Mouse (Mus musculus): Measurements from ENCODE around the gene Btbd9.

Gene Btbd9

GRCm38 (mm10) chr17:30244651-30245307, 331.5 kb downstream of the Btbd9 start:
- DNase-seq (ENCODE audit: low spot score in 2 of 2), result no peak

GRCm38 (mm10) chr17:30243540-30243939, 332.7 kb downstream of the Btbd9 start:
- DNase-seq (ENCODE audit: low spot score in 2 of 2), result no peak

GRCm38 (mm10) chr17:30242647-30243046, 333.6 kb downstream of the Btbd9 start:
- DNase-seq (ENCODE audit: low spot score in 2 of 2), result no peak

DNA sequence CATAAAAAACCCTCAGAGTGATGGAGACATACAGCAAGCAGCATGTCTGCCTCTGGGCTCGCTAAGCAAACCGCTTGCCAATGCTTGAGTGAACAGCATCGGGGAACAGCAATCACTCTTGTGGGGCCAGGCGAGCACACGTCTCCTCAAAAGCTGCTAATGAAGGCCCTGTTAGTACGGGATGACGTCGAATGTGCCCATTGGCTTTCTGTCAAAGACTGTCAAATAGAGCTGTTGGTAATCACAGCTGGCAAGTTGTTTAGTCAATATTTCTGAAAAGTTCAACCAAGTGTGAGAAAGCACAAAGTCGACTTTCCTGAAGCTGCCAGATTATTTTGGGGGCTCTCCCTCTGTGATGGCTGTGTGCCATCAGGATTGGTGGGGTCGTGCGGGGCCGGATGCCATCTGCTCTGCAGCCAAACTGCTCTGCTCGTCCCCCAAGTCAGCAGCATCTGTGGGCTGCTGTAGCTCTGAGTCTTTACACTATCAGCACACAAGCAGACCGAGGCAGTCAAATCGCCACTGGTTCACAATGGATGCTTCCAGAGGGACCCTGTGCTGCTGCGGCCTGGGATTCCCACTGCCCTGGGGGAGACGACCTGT, 334.5 kb downstream of the Btbd9 start:
- no peak for DNase-seq (ENCODE audit: low spot score in 2 of 2)

GRCm38 (mm10) chr17:30241061-30241460, 335.2 kb downstream of the Btbd9 start:
- DNase-seq (ENCODE audit: low spot score in 2 of 2), result no peak

GRCm38 (mm10) chr17:30240659-30241058, 335.6 kb downstream of the Btbd9 start:
- DNase-seq (ENCODE audit: low spot score in 2 of 2), result no peak

GRCm38 (mm10) chr17:30239458-30239857, 336.8 kb downstream of the Btbd9 start:
- no peak for DNase-seq (ENCODE audit: low spot score in 2 of 2)

GRCm38 (mm10) chr17:30237600-30237999, 338.7 kb downstream of the Btbd9 start:
- DNase-seq (ENCODE audit: low spot score in 2 of 2), result no peak

- no peak for DNase-seq (ENCODE audit: low spot score in 2 of 2)
These were observed 339.7 kb downstream of the Btbd9 start for GRCm38 (mm10) chr17:30236611-30237010.

GRCm38 (mm10) chr17:30235380-30235779, 340.9 kb downstream of the Btbd9 start:
- DNase-seq (ENCODE audit: low spot score in 2 of 2), result no peak

- no peak for DNase-seq (ENCODE audit: low spot score in 2 of 2)
These were observed 343.6 kb downstream of the Btbd9 start for GRCm38 (mm10) chr17:30232698-30233097.

GRCm38 (mm10) chr17:30231483-30231882, 344.8 kb downstream of the Btbd9 start:
- no peak for DNase-seq (ENCODE audit: low spot score in 2 of 2)

DNA sequence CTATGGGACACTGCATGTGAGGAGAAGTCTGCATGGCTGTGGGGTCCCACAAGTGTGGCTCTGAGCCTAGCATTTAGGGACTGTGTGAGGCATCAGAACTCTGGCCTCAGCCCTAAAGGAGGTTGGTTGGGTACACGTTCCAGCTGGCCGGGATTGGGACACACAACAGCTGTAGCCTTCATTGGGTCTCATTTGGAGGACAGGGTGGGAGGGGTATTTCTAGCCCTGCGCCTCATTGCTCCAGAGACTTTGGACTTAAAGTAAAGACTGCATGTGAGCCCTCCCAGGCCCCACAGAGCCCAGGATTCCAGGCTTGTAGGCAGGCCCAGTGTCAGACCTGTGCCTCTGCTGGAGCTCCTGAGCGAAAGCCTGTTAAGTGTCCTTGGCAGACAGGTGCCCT, 345.9 kb downstream of the Btbd9 start:
- no peak for DNase-seq (ENCODE audit: low spot score in 2 of 2)

- no peak for DNase-seq (ENCODE audit: low spot score in 2 of 2)
These were observed 347.7 kb downstream of the Btbd9 start for GRCm38 (mm10) chr17:30228439-30229215.

DNA sequence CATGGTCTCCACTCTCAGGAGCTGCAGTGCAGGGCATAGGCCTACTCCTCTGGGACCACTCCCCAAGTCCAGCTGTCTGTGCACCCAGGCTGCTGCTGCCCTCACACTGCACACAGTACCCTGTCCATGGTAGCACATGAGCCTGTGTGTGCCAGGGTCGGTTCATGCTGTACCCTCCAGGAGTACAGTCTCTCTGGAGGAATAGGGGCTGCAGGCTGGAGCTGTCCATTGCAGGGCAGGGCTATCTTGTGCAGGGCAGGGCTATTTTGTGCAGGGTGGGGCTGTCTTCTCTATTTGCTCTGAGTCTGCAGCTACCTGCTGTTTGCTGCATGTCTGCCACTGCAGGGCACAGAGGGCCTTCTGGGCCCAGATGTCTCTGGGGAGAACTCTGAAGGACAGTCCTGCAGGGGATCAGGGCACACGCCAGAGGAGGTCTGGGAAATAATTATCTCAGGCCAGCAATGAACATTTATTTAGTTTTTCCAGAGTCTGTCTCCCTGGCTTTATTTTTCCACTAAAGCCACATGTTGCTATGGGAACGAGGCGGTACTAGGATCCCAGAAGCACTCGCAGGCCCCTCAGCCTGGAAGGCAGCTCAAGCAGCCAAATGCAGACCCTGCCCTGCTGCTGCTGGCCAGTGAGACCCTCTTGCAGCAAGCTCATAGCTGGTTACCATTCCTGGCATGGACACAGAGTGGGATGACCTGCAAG, 351.1 kb downstream of the Btbd9 start:
- DNase-seq (ENCODE audit: low spot score in 2 of 2), result no peak

DNA sequence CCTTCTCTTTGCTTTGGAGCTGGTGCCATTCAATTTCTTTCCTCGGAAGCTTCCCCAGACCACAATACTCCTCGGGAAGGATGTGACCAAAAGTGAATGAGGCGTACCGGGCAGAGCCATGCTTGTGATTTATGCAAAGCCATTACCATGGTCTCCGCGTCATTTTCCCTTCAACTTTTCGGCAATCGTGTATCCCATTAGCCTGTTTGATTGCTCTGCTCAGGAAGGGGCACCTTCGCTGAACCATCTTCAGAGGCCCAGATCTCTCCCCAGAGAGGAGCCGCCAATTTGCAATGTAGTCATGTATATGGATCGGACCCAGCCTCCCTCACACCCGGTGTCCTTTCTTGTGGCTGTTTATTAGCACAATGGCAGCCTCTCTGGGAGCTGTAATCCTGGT, 353.5 kb downstream of the Btbd9 start:
- DNase-seq (ENCODE audit: low spot score in 2 of 2), result no peak

DNA sequence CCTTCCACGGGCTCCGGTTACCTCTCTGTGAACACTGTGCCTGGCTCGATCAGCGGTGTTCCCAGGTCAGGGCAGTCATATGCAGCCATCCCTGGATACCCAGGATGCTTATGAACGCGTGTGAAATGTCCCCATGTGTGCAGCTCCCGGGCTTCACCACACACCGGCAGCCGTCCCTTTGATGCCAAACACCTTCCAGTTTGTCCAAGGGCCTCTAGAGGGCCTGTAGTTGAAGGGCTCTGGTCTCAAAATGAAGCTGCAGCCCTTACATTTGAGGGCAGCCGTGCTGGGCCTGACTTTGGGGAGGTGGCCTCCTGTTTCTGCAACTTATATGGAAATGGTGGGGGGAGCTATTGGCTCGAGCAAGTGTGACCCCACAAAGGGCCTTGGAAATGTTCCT, 353.9 kb downstream of the Btbd9 start:
- DNase-seq (ENCODE audit: low spot score in 2 of 2), result no peak

- DNase-seq (ENCODE audit: low spot score in 2 of 2), result no peak
These were observed 354.6 kb downstream of the Btbd9 start for GRCm38 (mm10) chr17:30221677-30222076.

DNA sequence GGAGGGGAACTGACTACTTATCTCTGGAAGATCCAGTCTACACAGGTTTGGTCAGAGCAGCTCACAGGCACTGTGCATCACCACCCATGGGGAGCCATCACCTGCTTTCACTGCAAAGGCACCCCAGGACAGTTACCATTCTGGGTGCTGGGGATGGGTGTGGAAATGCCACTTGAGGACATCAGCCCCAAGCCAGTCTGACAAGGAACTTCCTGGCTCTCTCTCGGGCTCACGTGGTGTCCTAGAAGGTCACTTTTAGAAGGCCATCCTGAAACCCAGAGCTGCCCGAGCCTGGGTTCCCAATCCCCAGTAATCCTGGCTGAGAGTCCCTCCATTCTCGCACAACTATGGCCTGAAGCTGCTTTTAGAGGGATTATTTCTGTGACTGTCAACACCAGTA, 360.5 kb downstream of the Btbd9 start:
- no peak for DNase-seq (ENCODE audit: low spot score in 2 of 2)

- peak in 1 of 2 experiments; percentile 67 for DNase-seq (ENCODE audit: low spot score in 2 of 2)
These were observed 361.9 kb downstream of the Btbd9 start for GRCm38 (mm10) chr17:30214393-30214792.

DNA sequence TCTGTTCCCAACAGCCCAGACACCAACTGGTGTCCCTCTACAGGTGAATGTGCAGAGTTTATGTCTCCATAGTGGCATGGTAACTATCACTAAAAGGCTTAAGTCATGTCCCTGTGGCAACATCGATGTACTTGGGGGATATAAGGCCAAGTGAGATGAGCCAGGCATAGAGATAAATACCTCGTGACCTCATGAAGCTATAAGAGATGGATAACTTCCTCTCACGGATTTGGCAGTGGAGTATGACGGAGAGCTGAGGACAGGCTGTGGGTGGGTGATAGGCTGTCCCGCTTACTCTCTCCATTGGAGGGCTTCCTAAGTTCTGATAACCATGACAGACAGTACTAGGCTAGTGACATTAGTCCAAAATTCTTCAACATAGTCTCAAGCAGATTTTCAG, 362.9 kb downstream of the Btbd9 start:
- no peak for DNase-seq (ENCODE audit: low spot score in 2 of 2)

GRCm38 (mm10) chr17:30212647-30213046, 363.6 kb downstream of the Btbd9 start:
- DNase-seq (ENCODE audit: low spot score in 2 of 2), result no peak
